Mouse (Mus musculus) heart, adult 2 months (tissue): ENCODE results near the gene Lmod1. TPM values are rescaled to one million over a fixed set of nuclear protein-coding genes. Genes with fewer than 3 reads are reported as not detected.

Experiments
- DNase-seq, 2 experiments: peaks; one replicate each; pipeline ENCODE4 v3.0.0; 2021
- H3K27ac ChIP-seq: fragments of 200-600 bp; 2 replicates; pipeline ENCODE4 v1.8.1; 2022
- H3K27me3 ChIP-seq: fragments of 200-500 bp; 2 replicates; pipeline ENCODE4 v1.6.1; 2012; ENCODE audit warnings: mild to moderate bottlenecking, low read length, inconsistent platforms, mixed read lengths; ENCODE audit not compliant: control insufficient read depth, insufficient read depth
- H3K36me3 ChIP-seq: fragments of 200-500 bp; 2 replicates; pipeline ENCODE4 v1.6.1; 2012; ENCODE audit warnings: low read length, inconsistent platforms; ENCODE audit not compliant: control insufficient read depth, insufficient read depth
- H3K4me1 ChIP-seq: fragments of 200-500 bp; 2 replicates; pipeline ENCODE4 v1.6.1; 2011; ENCODE audit warnings: low read length; ENCODE audit not compliant: control insufficient read depth, insufficient read depth
- H3K4me3 ChIP-seq: fragments of 200-600 bp; 2 replicates; pipeline ENCODE4 v1.8.1; 2022
- H3K79me2 ChIP-seq: fragments of 200-500 bp; replicated peaks from 2 replicates; pipeline ENCODE4 v1.6.1; 2012; ENCODE audit warnings: mild to moderate bottlenecking, inconsistent platforms, low read length, moderate library complexity, mixed read lengths; ENCODE audit not compliant: control insufficient read depth, insufficient read depth
- H3K9ac ChIP-seq: fragments of 200-500 bp; 2 replicates; pipeline ENCODE4 v1.6.1; 2012; ENCODE audit warnings: low read depth, mild to moderate bottlenecking, control low read depth, inconsistent platforms, low read length, mixed read lengths
- CTCF ChIP-seq: fragments of 200-600 bp; IDR thresholded peaks from 2 replicates; pipeline ENCODE4 v1.8.1; 2022; ENCODE audit warnings: antibody characterized with exemption, mild to moderate bottlenecking, moderate library complexity
- EP300 ChIP-seq: fragments of 200-500 bp; IDR thresholded peaks from 2 replicates; pipeline ENCODE4 v1.6.1; 2011; ENCODE audit warnings: low read depth, low read length, control low read depth; ENCODE audit not compliant: insufficient read depth
- POLR2A ChIP-seq: fragments of 200-500 bp; IDR thresholded peaks from 2 replicates; pipeline ENCODE4 v1.6.1; 2011; ENCODE audit warnings: mild to moderate bottlenecking, low read depth, low read length, control low read depth; ENCODE audit not compliant: insufficient read depth
- WGBS: fragments of 180-500 bp; shearing (Covaris S2); methylation state at CpG from one replicate; pipeline ENCODE4 v1.1.7; 2018; 5-methylcytosine and 5-hydroxymethylcytosine counted together
- intact Hi-C: fragments of 180-260 bp; cut with DNase I; formaldehyde crosslinking; loops from one replicate; pipeline ENCODE4 v1.15.1; 2025
- polyA plus RNA-seq: library from polyadenylated mRNA; depleted of rRNA; stranded (reverse); fragments of >200 nt; gene quantifications from 2 replicates; pipeline ENCODE4 v1.2.3, GENCODE M21; 2012
- total RNA-seq, 2 experiments: library from RNA; stranded (reverse); gene quantifications; 2 replicates each; pipeline ENCODE4 v1.2.3; 2021

Gene Lmod1
- total and polyA plus RNA-seq, 3 experiments = 3.7 to 6.4 (median 4.7) TPM

- H3K79me2 ChIP-seq = no peaks in the 10 kb centered on the region
- no peak for TF ChIP-seq POLR2A
- no peak for TF ChIP-seq EP300
- TF ChIP-seq CTCF = no peak
- no peaks in the 10 kb centered on the region for H3K36me3 ChIP-seq
- intact Hi-C loops = no loop called here
- H3K4me3 ChIP-seq = no peak overlapping the region
- no peaks in the 10 kb centered on the region for H3K27me3 ChIP-seq
- DNase-seq = no peak
- 65% methylated on average over 8 of the region's 8 CpGs for WGBS
- H3K4me1 ChIP-seq = no peaks in the 10 kb centered on the region; the same call in 1 of the 2 replicates
- H3K9ac ChIP-seq = no peak overlapping the region
- H3K27ac ChIP-seq = no peak overlapping the region
Observed at GRCm38 (mm10) chr1:135363446-135363845, 38.8 kb downstream of the Lmod1 start.

- TF ChIP-seq CTCF (no peak), POLR2A (no peak), EP300 (no peak)
- H3K27ac ChIP-seq = no peak overlapping the region
- H3K79me2 ChIP-seq = no peaks in the 10 kb centered on the region
- H3K36me3 ChIP-seq = no peaks in the 10 kb centered on the region
- intact Hi-C loops = loop anchor here (5.0 kb wide), 3 partner anchors 54 to 254 kb away; partner anchors contain the start of gene Timm17a
- no peak overlapping the region for H3K4me3 ChIP-seq
- H3K27me3 ChIP-seq = no peaks in the 10 kb centered on the region
- no peak overlapping the region for H3K9ac ChIP-seq
- DNase-seq = no peak
- H3K4me1 ChIP-seq = peaks cover 2% of the 10 kb centered on the region
Observed at GRCm38 (mm10) chr1:135366380-135366779, 41.8 kb downstream of the Lmod1 start.

- peaks cover 2% of the 10 kb centered on the region for H3K4me1 ChIP-seq
- no peak for TF ChIP-seq CTCF
- no peak for TF ChIP-seq POLR2A
- TF ChIP-seq EP300 = no peak
- H3K36me3 ChIP-seq = no peaks in the 10 kb centered on the region
- 49% methylated on average over 7 of the region's 7 CpGs for WGBS
- H3K27me3 ChIP-seq = no peaks in the 10 kb centered on the region
- H3K79me2 ChIP-seq = no peaks in the 10 kb centered on the region
- DNase-seq = no peak
- no peak overlapping the region for H3K4me3 ChIP-seq
- no peak overlapping the region for H3K9ac ChIP-seq
- intact Hi-C loops = loop anchor here (5.0 kb wide), 3 partner anchors 55 to 255 kb away; partner anchors contain the start of gene Timm17a
- no peak overlapping the region for H3K27ac ChIP-seq
Observed at GRCm38 (mm10) chr1:135367005-135367404, 42.4 kb downstream of the Lmod1 start.

GRCm38 (mm10) chr1:135367595-135367994, 43.0 kb downstream of the Lmod1 start:
- Histone ChIP-seq H3K4me3 (no peak overlapping the region), H3K27me3 (no peaks in the 10 kb centered on the region), H3K9ac (no peak overlapping the region), H3K79me2 (no peaks in the 10 kb centered on the region), H3K36me3 (no peaks in the 10 kb centered on the region), H3K27ac (no peak overlapping the region), H3K4me1 (peaks cover 2% of the 10 kb centered on the region)
- DNase-seq = no peak
- intact Hi-C loops = loop anchor here (5.0 kb wide), 3 partner anchors 55 to 255 kb away; partner anchors contain the start of gene Timm17a
- WGBS = 52% methylated on average over 8 of the region's 8 CpGs
- no peak for TF ChIP-seq POLR2A
- no peak for TF ChIP-seq CTCF
- no peak for TF ChIP-seq EP300

- Histone ChIP-seq H3K4me1 (peaks cover 2% of the 10 kb centered on the region), H3K4me3 (peak overlapping the region; percentile 56), H3K9ac (peak overlapping the region; percentile 37), H3K27me3 (no peaks in the 10 kb centered on the region), H3K27ac (peak overlapping the region; percentile 51; the same call in 1 of the 2 replicates), H3K36me3 (no peaks in the 10 kb centered on the region), H3K79me2 (no peaks in the 10 kb centered on the region)
- TF ChIP-seq EP300 (peak; percentile 77), POLR2A (no peak), CTCF (peak; percentile 97)
- peak; percentile 88 for DNase-seq
- WGBS = 2% methylated on average over 20 of the region's 20 CpGs
- intact Hi-C loops = loop anchor here (1.0 to 5.0 kb wide), 6 partner anchors 56 to 256 kb away; partner anchors contain the start of genes Elf3 and Timm17a
Observed at GRCm38 (mm10) chr1:135368245-135368644, 43.6 kb downstream of the Lmod1 start.

- WGBS = 10% methylated on average over 14 of the region's 14 CpGs
- H3K27ac ChIP-seq = no peak overlapping the region
- no peaks in the 10 kb centered on the region for H3K79me2 ChIP-seq
Observed at GRCm38 (mm10) chr1:135368982-135369381, 44.4 kb downstream of the Lmod1 start.

More at GRCm38 (mm10) chr1:135368982-135369381, 44.4 kb downstream of the Lmod1 start:
- Histone ChIP-seq H3K4me1 (peaks cover 2% of the 10 kb centered on the region), H3K36me3 (no peaks in the 10 kb centered on the region), H3K9ac (0 out of 2 replicates have a peak overlapping the region, but pooled peaks have one; percentile 31), H3K4me3 (peak overlapping the region; percentile 56), H3K27me3 (no peaks in the 10 kb centered on the region)
- TF ChIP-seq POLR2A (no peak), CTCF (peak; percentile 65), EP300 (no peak)
- peak; percentile 63 to 69 for DNase-seq
- intact Hi-C loops = loop anchor here (1.0 to 5.0 kb wide), 6 partner anchors 57 to 257 kb away; partner anchors contain the start of genes Elf3 and Timm17a
